Mouse (Mus musculus) hindbrain, embryonic 11.5 days (tissue): ENCODE measurements around the gene Dlgap5. TPM values are rescaled to one million over a fixed set of nuclear protein-coding genes. Genes with fewer than 3 reads are reported as not detected.
"Not testable (repeated sequence)": the region's sequence is repeated elsewhere in the genome, so short reads cannot be mapped to it uniquely, and the experiment has no call there.

Source experiments
- ATAC-seq: fragments of 200-750 bp; cut with Nextera tagmentation; 2 replicates; pipeline ENCODE4 v1.8.0; 2017; ENCODE audit warnings: mild to moderate bottlenecking, moderate TSS enrichment, moderate library complexity; ENCODE audit not compliant: low FRiP score
- DNase-seq: peaks from one replicate; pipeline ENCODE4 v3.0.0-alpha.2; 2015; ENCODE audit warnings: low spot score
- H3K27ac ChIP-seq: fragments of 300-500 bp; sonication (generic); 2 replicates; pipeline ENCODE4 v1.5.1; 2014; ENCODE audit warnings: mild to moderate bottlenecking, low read depth, low read length
- H3K27me3 ChIP-seq: fragments of 300-500 bp; sonication (generic); 2 replicates; pipeline ENCODE4 v1.6.1; 2014; ENCODE audit warnings: mild to moderate bottlenecking, low read length, moderate library complexity, mixed read lengths; ENCODE audit not compliant: control insufficient read depth, insufficient read depth
- H3K36me3 ChIP-seq: fragments of 300-500 bp; sonication (generic); 2 replicates; pipeline ENCODE4 v1.6.1; 2014; ENCODE audit warnings: mild to moderate bottlenecking, low read length, moderate library complexity, mixed read lengths; ENCODE audit not compliant: control insufficient read depth, insufficient read depth
- H3K4me1 ChIP-seq: fragments of 300-500 bp; sonication (generic); replicated peaks from 2 replicates; pipeline ENCODE4 v1.6.1; 2014; ENCODE audit warnings: low read length, mixed read lengths; ENCODE audit not compliant: control insufficient read depth, insufficient read depth
- H3K4me2 ChIP-seq: fragments of 300-500 bp; sonication (generic); replicated peaks from 2 replicates; pipeline ENCODE4 v1.6.1; 2014; ENCODE audit warnings: mild to moderate bottlenecking, low read depth, low read length
- H3K4me3 ChIP-seq: fragments of 300-500 bp; sonication (generic); 2 replicates; pipeline ENCODE4 v1.5.1; 2014; ENCODE audit warnings: low read depth, low read length
- H3K9ac ChIP-seq: fragments of 300-500 bp; sonication (generic); 2 replicates; pipeline ENCODE4 v1.6.1; 2014; ENCODE audit warnings: low read depth, low read length
- H3K9me3 ChIP-seq: fragments of 300-500 bp; sonication (generic); 2 replicates; pipeline ENCODE4 v1.6.1; 2016; ENCODE audit warnings: low read length; ENCODE audit not compliant: control insufficient read depth
- WGBS: fragments of 180-500 bp; shearing (Covaris S2); extraction: QIAGEN DNeasy Blood & Tissue Kit; methylation state at CpG from one replicate; pipeline ENCODE4 v1.1.7; 2014; 5-methylcytosine and 5-hydroxymethylcytosine counted together
- polyA plus RNA-seq: library from polyadenylated mRNA; unstranded; fragments of >200 nt; fragmentation: Nextera tagmentation; extraction: Ambion mirVana; gene quantifications from 2 replicates; pipeline ENCODE4 v1.2.1, GENCODE M21; 2014

The Dlgap5 gene
- 59.9 and 63.2 TPM in 2 replicates for polyA plus RNA-seq

- Histone ChIP-seq H3K4me2 (peak within 1 kb of the TSS; percentile 52), H3K9ac (peak within 1 kb of the TSS; percentile 29), H3K4me1 (no peaks in the 10 kb centered on the region), H3K36me3 (no peaks in the 10 kb centered on the region), H3K4me3 (peak within 1 kb of the TSS; percentile 39), H3K9me3 (no peaks in the 10 kb centered on the region), H3K27me3 (no peaks in the 10 kb centered on the region), H3K27ac (no peak within 1 kb of the TSS)
- WGBS, result 2% methylated on average over 36 of the region's 36 CpGs
- ATAC-seq (peak; percentile 96), DNase-seq (peak; percentile 94)
These were observed at the start of gene Dlgap5 for GRCm38 (mm10) chr14:47417775-47418665. TSS of gene Dlgap5 (minus strand) at chr14:47418407.

DNA sequence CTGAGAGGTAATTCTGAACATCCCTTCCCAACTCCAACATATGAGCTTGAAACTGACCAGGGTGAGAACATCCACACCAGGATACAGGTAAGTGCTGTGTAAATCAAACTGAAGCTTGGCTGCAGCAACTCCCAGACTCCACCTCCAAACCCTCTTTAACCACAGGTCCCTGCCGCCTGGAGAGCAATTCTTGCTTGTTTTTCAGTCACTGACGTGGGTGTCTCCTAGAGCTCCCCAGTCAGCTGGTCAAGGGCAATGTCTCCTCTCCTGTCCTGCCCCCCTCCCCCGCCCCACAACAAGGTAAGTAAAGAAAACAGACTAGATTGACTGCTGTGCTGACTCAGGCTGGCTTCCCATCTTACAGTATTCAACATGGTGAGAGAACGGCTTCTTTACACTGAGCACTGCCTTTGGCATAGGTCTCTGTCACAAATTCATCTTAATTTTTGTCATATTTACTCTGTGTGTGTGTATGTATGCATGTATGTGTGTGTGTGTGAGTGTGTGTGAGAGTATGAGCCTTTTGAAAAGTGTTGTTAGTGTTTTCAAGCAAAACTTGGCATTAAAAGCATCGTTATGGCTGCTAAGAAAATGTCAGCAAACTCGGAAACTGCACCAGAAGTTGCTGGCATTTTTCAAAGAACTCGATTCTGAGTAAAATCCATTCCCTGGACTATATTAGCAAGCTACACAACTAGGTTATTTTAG is 47.4 kb upstream of the Dlgap5 start:
- H3K27me3 ChIP-seq, result no peaks in the 10 kb centered on the region
- DNase-seq (no peak), ATAC-seq (no peak)
- H3K4me2 ChIP-seq, result no peak overlapping the region
- H3K4me3 ChIP-seq, result no peak overlapping the region
- H3K9ac ChIP-seq, result no peak overlapping the region
- WGBS, result 54% methylated on average over 7 of the region's 7 CpGs
- H3K36me3 ChIP-seq, result no peaks in the 10 kb centered on the region
- no peak overlapping the region for H3K27ac ChIP-seq
- no peaks in the 10 kb centered on the region for H3K4me1 ChIP-seq
- H3K9me3 ChIP-seq, result no peaks in the 10 kb centered on the region

DNA sequence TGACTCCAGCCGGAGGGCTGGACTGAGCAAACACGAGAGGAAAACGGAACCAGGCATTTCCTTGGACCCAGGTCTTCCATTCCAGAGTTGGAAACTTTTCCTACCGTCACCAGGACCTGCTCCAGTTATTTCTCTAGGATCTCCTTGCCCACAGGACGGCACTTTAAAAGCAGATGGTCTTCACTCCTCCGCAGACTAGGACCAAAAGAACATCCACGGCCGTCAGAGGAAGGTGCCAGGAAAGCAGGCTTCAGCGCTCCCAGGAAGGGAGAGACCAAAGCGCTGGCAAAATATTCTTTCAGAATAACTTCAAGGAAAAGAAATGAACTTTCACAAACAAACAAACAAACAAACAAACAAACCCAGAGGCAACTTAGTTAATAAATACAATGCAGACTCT is 46.2 kb upstream of the Dlgap5 start:
- Histone ChIP-seq H3K27ac (no peak overlapping the region), H3K4me2 (no peak overlapping the region), H3K9ac (no peak overlapping the region), H3K4me1 (no peaks in the 10 kb centered on the region), H3K36me3 (no peaks in the 10 kb centered on the region), H3K9me3 (no peaks in the 10 kb centered on the region), H3K4me3 (no peak overlapping the region), H3K27me3 (no peaks in the 10 kb centered on the region)
- WGBS, result 84% methylated on average over 10 of the region's 10 CpGs
- DNase-seq, result no peak
- no peak for ATAC-seq

GRCm38 (mm10) chr14:47462877-47463460 is 44.8 kb upstream of the Dlgap5 start:
- no peak overlapping the region for H3K27ac ChIP-seq

GRCm38 (mm10) chr14:47462453-47462852 is 44.2 kb upstream of the Dlgap5 start:
- no peaks in the 10 kb centered on the region for H3K4me1 ChIP-seq
- H3K9me3 ChIP-seq, result no peaks in the 10 kb centered on the region
- ATAC-seq (no peak), DNase-seq (no peak)
- no peaks in the 10 kb centered on the region for H3K27me3 ChIP-seq
- H3K9ac ChIP-seq, result no peak overlapping the region
- H3K27ac ChIP-seq, result no peak overlapping the region
- no peaks in the 10 kb centered on the region for H3K36me3 ChIP-seq
- H3K4me3 ChIP-seq, result no peak overlapping the region
- WGBS, result 85% methylated on average over 4 of the region's 4 CpGs
- no peak overlapping the region for H3K4me2 ChIP-seq

More at GRCm38 (mm10) chr14:47462877-47463460, 44.8 kb upstream of the Dlgap5 start:
- Histone ChIP-seq H3K4me1 (no peaks in the 10 kb centered on the region), H3K9ac (no peak overlapping the region), H3K9me3 (no peaks in the 10 kb centered on the region), H3K27me3 (no peaks in the 10 kb centered on the region), H3K4me3 (no peak overlapping the region), H3K36me3 (no peaks in the 10 kb centered on the region), H3K4me2 (no peak overlapping the region)
- ATAC-seq (no peak), DNase-seq (no peak)
- WGBS, result 88% methylated on average over 9 of the region's 9 CpGs

GRCm38 (mm10) chr14:47461997-47462396 is 43.8 kb upstream of the Dlgap5 start:
- Histone ChIP-seq H3K4me3 (no peak overlapping the region), H3K36me3 (no peaks in the 10 kb centered on the region), H3K27me3 (no peaks in the 10 kb centered on the region), H3K4me1 (no peaks in the 10 kb centered on the region), H3K27ac (no peak overlapping the region), H3K9ac (no peak overlapping the region), H3K4me2 (no peak overlapping the region), H3K9me3 (no peaks in the 10 kb centered on the region)
- DNase-seq (no peak), ATAC-seq (no peak)
- WGBS, result 92% methylated on average over 8 of the region's 8 CpGs

GRCm38 (mm10) chr14:47459556-47459955 is 41.3 kb upstream of the Dlgap5 start:
- H3K4me2 ChIP-seq, result no peak overlapping the region
- ATAC-seq, result no peak
- no peaks in the 10 kb centered on the region for H3K9me3 ChIP-seq
- H3K36me3 ChIP-seq, result no peaks in the 10 kb centered on the region
- no peaks in the 10 kb centered on the region for H3K27me3 ChIP-seq
- no peak overlapping the region for H3K9ac ChIP-seq
- no peak for DNase-seq
- H3K4me3 ChIP-seq, result no peak overlapping the region
- no peak overlapping the region for H3K27ac ChIP-seq
- 86% methylated on average over 4 of the region's 4 CpGs for WGBS
- no peaks in the 10 kb centered on the region for H3K4me1 ChIP-seq

- 98% methylated on average over 2 of the region's 5 CpGs for WGBS
- not testable (repeated sequence) for H3K9me3 ChIP-seq, H3K4me1 ChIP-seq, ATAC-seq, H3K36me3 ChIP-seq, DNase-seq, H3K27ac ChIP-seq, H3K4me3 ChIP-seq, H3K4me2 ChIP-seq, H3K9ac ChIP-seq, H3K27me3 ChIP-seq
These were observed 31.9 kb upstream of the Dlgap5 start, which contains the start of gene Fbxo34 for GRCm38 (mm10) chr14:47450121-47450520. TSS of gene Fbxo34 (plus strand) at chr14:47450421.
